Mouse (Mus musculus) cerebellum, adult 2 months (tissue): Measurements from ENCODE around the gene Hoxa3.

Experiments used
- CTCF ChIP-seq: fragments of 200-500 bp; IDR thresholded peaks from 2 replicates; pipeline ENCODE4 v1.5.1; 2011; ENCODE audit warnings: low read depth, mild to moderate bottlenecking, control low read depth, low read length, moderate library complexity, borderline replicate concordance; ENCODE audit not compliant: insufficient read depth
- POLR2A ChIP-seq: fragments of 200-500 bp; IDR thresholded peaks from 2 replicates; pipeline ENCODE4 v1.6.1; 2011; ENCODE audit warnings: low read length, control low read depth, borderline replicate concordance; ENCODE audit not compliant: insufficient read depth

DNA sequence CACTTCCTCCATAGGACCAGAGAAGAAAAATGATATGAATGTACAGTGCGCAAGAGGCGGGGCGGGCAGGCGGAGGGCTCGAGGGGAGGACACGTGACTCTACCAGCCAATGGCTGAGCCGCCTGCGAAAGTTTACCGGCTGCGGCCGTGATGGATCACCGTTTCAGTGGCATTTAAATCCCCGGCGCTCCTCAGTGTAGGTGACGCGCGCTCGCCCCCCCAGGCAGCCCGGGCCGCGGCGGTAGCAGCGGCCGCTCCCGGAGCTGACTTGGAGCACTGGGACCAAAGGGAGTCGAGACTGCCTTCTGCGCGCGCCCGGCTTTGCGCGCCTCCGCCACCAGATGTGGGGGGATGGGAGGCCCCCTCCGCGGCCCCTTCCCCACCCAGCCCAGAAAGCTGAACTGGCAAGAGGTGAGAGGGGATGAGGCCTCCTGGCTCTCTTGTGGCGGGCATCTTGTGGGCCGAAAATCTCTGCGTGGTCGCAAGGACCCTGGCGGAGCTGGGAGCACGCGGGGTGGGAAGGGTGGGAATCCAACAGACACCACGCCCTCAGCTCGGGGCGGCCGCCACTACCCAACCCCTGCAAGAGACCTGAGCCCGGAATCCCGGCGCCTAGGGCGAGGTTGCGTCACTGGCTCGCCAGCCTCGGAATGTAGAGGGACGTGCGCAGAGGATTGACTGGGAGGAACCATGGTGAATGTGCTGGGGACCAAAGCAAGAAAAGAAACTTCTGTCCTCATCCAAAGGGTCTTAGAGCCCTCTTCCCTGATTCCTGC is 54.7 kb downstream of the Hoxa3 start, which contains the start of gene Hoxa1:
- TF ChIP-seq POLR2A (no peak), CTCF (no peak)
